Mouse (Mus musculus): ENCODE data around the gene Klc1. TPM values are rescaled to one million over a fixed set of nuclear protein-coding genes. Genes with fewer than 3 reads are reported as not detected.

Gene Klc1
- polyA plus RNA-seq, 1 experiment from 2014 or later, result 59.3 TPM

DNA sequence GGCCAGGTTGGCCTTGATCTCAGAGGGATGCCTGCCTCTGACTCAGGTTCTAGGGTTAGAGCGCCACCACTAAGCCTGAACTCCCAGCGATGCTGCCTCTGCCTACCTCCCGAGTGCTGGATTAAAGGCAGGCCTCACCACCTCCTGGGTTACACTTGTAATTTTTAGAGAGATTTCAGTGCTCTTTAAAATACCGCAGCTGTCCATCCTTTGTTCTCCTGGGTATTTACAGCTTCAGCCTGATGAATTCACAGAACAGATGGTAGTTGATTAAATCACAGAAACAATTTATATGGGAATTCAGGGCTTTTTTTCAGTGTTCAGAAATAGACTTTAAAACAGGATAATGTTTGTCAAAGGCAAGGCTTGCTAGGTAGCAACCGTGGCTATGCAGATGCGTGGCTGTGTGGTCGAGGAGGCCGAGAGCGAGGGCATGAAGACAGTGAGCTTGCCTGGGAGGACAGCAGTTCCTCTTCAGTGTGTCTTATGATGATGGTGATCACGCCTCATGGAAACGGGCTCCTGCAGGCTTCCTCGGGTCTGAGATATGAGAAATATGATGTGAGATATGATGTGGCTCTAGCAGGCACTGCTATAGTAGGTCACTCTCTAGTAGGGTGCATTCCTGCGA, 32.9 kb downstream of the Klc1 start:
- H3K4me3 ChIP-seq (ENCODE audit: low read depth, low read length), result no peak overlapping the region
- H3K27me3 ChIP-seq (replicated peaks; ENCODE audit: control insufficient read depth, insufficient read depth, low read length), result no peaks in the 10 kb centered on the region
- no peak for DNase-seq (ENCODE audit: low spot score)
- no peak overlapping the region for H3K4me2 ChIP-seq
- ATAC-seq (replicated peaks; ENCODE audit: low FRiP score), result no peak
- H3K4me1 ChIP-seq (replicated peaks; ENCODE audit: control insufficient read depth, insufficient read depth, low read length), result peaks cover 16% of the 10 kb centered on the region
- peaks cover 63% of the 10 kb centered on the region for H3K36me3 ChIP-seq (ENCODE audit: control insufficient read depth, insufficient read depth, low read length)
- no peaks in the 10 kb centered on the region for H3K9me3 ChIP-seq (ENCODE audit: control insufficient read depth, low read length)
- WGBS, result 91% methylated on average over 13 of the region's 13 CpGs
- H3K27ac ChIP-seq (ENCODE audit: low read depth, low read length), result no peak overlapping the region
- no peak overlapping the region for H3K9ac ChIP-seq (ENCODE audit: low read depth, low read length)

DNA sequence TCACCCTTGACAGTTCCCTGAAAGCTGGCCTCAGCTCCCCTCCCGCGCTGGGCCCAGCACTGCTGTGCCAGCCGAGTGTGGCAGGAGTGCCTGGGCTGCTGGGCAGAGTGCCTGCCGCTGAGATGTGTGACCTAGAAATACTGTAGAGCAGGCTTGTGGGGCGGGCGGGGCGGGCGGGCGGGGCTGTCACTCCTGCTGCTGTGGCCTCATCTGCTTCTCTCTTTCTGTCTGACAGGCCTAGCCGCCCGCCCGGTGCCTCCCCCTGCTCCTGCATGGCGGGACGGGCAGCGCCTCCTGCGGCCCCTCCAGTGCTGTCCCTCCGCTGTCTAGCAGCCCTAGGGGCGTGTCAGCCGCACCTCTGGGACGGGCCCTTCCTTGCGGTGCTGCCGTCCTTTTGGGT, 35.5 kb downstream of the Klc1 start:
- ATAC-seq (replicated peaks; ENCODE audit: low FRiP score) (peak; percentile 73), DNase-seq (ENCODE audit: low spot score) (no peak)
- Histone ChIP-seq H3K9me3 (ENCODE audit: control insufficient read depth, low read length) (no peaks in the 10 kb centered on the region), H3K27ac (ENCODE audit: low read depth, low read length) (no peak overlapping the region), H3K4me2 (no peak overlapping the region; the same call in 1 of the 2 replicates), H3K27me3 (replicated peaks; ENCODE audit: control insufficient read depth, insufficient read depth, low read length) (no peaks in the 10 kb centered on the region), H3K36me3 (ENCODE audit: control insufficient read depth, insufficient read depth, low read length) (peaks cover 45% of the 10 kb centered on the region), H3K4me3 (ENCODE audit: low read depth, low read length) (no peak overlapping the region), H3K9ac (ENCODE audit: low read depth, low read length) (no peak overlapping the region), H3K4me1 (replicated peaks; ENCODE audit: control insufficient read depth, insufficient read depth, low read length) (peaks cover 9% of the 10 kb centered on the region)
- WGBS, result 70% methylated on average over 21 of the region's 22 CpGs

DNA sequence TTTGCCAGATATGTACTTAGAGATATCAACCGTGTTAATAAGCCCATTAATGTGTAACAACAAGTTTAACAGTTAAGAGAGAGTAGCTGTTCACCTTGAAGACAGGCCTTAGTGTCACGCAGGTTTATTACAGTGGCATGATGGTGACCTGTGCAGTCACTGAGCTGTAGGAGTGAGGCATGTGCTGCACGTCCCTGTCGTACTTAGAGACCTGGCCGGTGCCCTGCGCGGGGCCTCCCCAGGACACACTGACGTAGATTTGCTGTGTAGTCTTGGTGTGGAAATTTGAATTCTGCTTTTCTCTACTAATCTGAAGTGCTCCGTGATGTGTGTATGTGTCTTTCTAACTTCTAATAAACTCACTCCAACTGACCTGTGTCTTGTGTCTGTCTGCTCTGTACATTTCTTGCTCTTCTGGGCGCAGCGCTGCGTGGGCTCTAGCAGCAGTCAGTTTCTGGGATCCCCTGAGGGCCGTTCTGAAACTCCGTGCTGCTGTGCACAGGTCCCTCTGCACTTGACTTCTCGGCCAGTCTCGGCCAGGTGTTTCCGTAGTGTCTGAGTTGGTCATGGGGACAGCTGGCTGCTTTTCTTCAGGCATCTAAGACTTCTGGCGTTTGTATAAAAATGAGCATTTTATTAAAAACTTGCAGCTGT, 36.0 kb downstream of the Klc1 start:
- no peak overlapping the region for H3K4me3 ChIP-seq (ENCODE audit: low read depth, low read length)
- peaks cover 9% of the 10 kb centered on the region for H3K4me1 ChIP-seq (replicated peaks; ENCODE audit: control insufficient read depth, insufficient read depth, low read length)
- no peak for DNase-seq (ENCODE audit: low spot score)
- no peak for ATAC-seq (replicated peaks; ENCODE audit: low FRiP score)
- H3K36me3 ChIP-seq (ENCODE audit: control insufficient read depth, insufficient read depth, low read length), result peaks cover 40% of the 10 kb centered on the region
- WGBS, result 93% methylated on average over 18 of the region's 18 CpGs
- H3K27me3 ChIP-seq (replicated peaks; ENCODE audit: control insufficient read depth, insufficient read depth, low read length), result no peaks in the 10 kb centered on the region
- no peak overlapping the region for H3K9ac ChIP-seq (ENCODE audit: low read depth, low read length)
- no peak overlapping the region for H3K27ac ChIP-seq (ENCODE audit: low read depth, low read length)
- H3K4me2 ChIP-seq, result no peak overlapping the region
- H3K9me3 ChIP-seq (ENCODE audit: control insufficient read depth, low read length), result no peaks in the 10 kb centered on the region

DNA sequence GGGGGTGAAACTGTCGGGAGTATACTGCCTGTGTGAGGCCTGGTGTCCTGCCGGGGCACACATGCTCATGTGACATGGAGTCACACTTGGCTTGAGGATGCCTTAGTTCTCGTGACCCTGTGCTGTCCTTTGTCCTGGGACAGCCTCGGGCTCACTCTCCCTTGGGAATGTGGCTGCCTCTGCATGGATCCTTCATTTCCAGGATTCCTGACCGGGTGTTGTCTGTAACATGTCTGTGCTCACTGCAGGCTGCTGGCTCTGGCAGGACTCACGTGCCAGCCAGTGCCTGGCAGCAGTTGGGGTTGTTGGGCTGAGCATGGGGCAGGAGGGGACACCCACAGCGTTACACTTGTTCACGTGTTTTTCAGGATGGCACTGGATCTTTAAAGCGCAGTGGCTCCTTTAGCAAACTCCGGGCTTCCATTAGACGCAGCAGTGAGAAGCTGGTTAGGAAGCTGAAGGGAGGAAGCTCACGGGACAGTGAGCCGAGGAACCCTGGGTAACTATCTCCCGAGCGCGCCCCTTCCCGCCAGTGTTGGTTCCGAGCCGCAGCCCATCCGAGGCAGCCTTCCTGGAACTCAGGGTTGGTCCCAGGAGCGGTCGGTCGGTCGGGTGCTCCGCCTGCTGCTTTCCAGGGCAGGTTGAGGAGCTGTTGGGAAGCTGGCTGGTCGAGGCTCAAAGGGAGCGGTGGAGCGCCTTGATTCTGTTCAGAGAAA, 36.7 kb downstream of the Klc1 start:
- Histone ChIP-seq H3K9ac (ENCODE audit: low read depth, low read length) (no peak overlapping the region), H3K27me3 (replicated peaks; ENCODE audit: control insufficient read depth, insufficient read depth, low read length) (no peaks in the 10 kb centered on the region), H3K4me3 (ENCODE audit: low read depth, low read length) (no peak overlapping the region), H3K27ac (ENCODE audit: low read depth, low read length) (no peak overlapping the region), H3K4me1 (replicated peaks; ENCODE audit: control insufficient read depth, insufficient read depth, low read length) (peaks cover 9% of the 10 kb centered on the region), H3K4me2 (no peak overlapping the region), H3K36me3 (ENCODE audit: control insufficient read depth, insufficient read depth, low read length) (peaks cover 35% of the 10 kb centered on the region), H3K9me3 (ENCODE audit: control insufficient read depth, low read length) (no peaks in the 10 kb centered on the region)
- no peak for ATAC-seq (replicated peaks; ENCODE audit: low FRiP score)
- WGBS, result 90% methylated on average over 28 of the region's 28 CpGs
- no peak for DNase-seq (ENCODE audit: low spot score)

DNA sequence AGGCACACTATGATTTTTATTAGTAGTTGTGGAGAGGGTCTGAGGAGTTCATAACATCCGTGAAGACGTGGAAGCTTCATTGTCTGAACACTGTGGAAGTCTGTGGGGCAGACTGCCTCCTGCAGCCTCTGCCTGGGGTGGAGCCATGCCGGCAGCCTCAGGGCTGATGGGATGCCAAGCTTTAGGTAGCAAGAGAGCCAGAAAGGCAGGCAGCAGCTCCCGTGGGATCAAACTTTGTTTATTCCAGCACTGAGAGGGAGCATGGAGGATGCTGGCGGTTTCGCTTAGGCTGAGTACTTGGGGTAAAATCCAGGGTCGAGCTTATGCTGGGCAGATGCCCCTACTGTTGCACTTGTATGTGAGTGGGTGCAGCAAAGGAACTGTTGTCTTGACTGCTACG, 38.6 kb downstream of the Klc1 start:
- Histone ChIP-seq H3K27me3 (replicated peaks; ENCODE audit: control insufficient read depth, insufficient read depth, low read length) (no peaks in the 10 kb centered on the region), H3K4me1 (replicated peaks; ENCODE audit: control insufficient read depth, insufficient read depth, low read length) (peaks cover 9% of the 10 kb centered on the region), H3K4me2 (no peak overlapping the region), H3K27ac (ENCODE audit: low read depth, low read length) (no peak overlapping the region), H3K9ac (ENCODE audit: low read depth, low read length) (no peak overlapping the region), H3K36me3 (ENCODE audit: control insufficient read depth, insufficient read depth, low read length) (peaks cover 39% of the 10 kb centered on the region), H3K4me3 (ENCODE audit: low read depth, low read length) (no peak overlapping the region), H3K9me3 (ENCODE audit: control insufficient read depth, low read length) (no peaks in the 10 kb centered on the region)
- 86% methylated on average over 8 of the region's 8 CpGs for WGBS
- DNase-seq (ENCODE audit: low spot score) (no peak), ATAC-seq (replicated peaks; ENCODE audit: low FRiP score) (no peak)

DNA sequence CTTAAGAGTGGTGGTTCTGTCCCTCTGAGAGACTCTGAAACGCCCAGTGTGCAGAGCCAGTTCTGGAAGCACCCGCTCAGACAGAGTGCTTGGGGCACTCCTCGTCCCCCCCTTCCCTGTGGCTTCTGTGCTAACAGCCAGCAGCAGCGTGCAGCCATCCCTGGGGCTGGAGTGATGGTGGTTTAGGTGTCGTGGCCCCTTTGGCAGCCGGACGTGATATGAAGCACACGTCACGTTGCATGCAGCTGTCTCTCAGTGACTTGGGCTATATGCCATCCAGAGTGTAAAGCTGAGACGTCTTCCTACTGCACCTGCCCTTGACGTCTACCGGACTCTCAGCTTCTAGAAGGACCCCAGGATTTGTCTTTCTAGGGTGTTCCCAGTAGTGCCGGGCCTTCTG, 39.8 kb downstream of the Klc1 start:
- peaks cover 41% of the 10 kb centered on the region for H3K36me3 ChIP-seq (ENCODE audit: control insufficient read depth, insufficient read depth, low read length)
- ATAC-seq (replicated peaks; ENCODE audit: low FRiP score), result no peak
- H3K27me3 ChIP-seq (replicated peaks; ENCODE audit: control insufficient read depth, insufficient read depth, low read length), result no peaks in the 10 kb centered on the region

DNA sequence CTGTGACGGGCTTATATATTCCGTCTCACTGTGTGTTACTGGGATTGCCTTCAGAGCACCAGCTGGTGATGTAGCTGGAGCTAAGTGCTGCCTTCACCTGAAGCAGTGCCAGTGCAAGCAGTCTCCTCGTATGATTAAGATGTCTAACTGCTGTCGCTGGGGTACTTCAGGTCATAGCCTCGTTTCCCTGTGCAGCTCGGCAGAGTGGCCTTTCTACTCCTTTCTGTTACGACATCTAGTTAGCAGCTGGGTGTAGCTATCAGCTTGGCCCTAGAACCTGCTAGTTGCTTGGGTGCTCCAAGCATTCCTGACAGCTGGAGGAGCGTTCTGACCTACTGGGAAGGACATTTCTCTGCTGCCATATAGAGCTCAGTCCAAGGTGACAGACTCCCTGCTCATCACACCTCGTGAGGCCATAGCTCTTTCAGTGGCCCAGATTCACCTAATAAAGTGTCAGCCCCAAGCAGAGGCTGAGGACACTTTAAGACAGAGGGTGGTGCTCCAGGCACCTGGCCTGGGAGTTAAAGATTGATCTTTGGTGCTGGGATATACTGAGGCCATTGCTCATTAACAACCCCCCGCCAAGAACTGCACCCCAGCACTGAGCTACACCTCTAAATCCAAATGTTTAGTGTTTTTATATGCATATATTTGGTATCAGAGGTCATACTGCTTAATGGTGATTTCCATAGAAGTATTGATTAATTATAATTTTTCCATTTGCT, 42.0 kb downstream of the Klc1 start:
- Histone ChIP-seq H3K4me3 (ENCODE audit: low read depth, low read length) (no peak overlapping the region), H3K9me3 (ENCODE audit: control insufficient read depth, low read length) (no peaks in the 10 kb centered on the region), H3K4me2 (no peak overlapping the region), H3K9ac (ENCODE audit: low read depth, low read length) (no peak overlapping the region), H3K27ac (ENCODE audit: low read depth, low read length) (no peak overlapping the region), H3K4me1 (replicated peaks; ENCODE audit: control insufficient read depth, insufficient read depth, low read length) (no peaks in the 10 kb centered on the region), H3K27me3 (replicated peaks; ENCODE audit: control insufficient read depth, insufficient read depth, low read length) (no peaks in the 10 kb centered on the region), H3K36me3 (ENCODE audit: control insufficient read depth, insufficient read depth, low read length) (peaks cover 47% of the 10 kb centered on the region)
- 86% methylated on average over 10 of the region's 10 CpGs for WGBS
- ATAC-seq (replicated peaks; ENCODE audit: low FRiP score) (no peak), DNase-seq (ENCODE audit: low spot score) (no peak)

More for the DNA sequence above, 39.8 kb downstream of the Klc1 start:
- Histone ChIP-seq H3K4me1 (replicated peaks; ENCODE audit: control insufficient read depth, insufficient read depth, low read length) (peaks cover 9% of the 10 kb centered on the region), H3K4me3 (ENCODE audit: low read depth, low read length) (no peak overlapping the region), H3K27ac (ENCODE audit: low read depth, low read length) (no peak overlapping the region), H3K4me2 (no peak overlapping the region), H3K9me3 (ENCODE audit: control insufficient read depth, low read length) (no peaks in the 10 kb centered on the region), H3K9ac (ENCODE audit: low read depth, low read length) (no peak overlapping the region)
- no peak for DNase-seq (ENCODE audit: low spot score)
- 92% methylated on average over 13 of the region's 13 CpGs for WGBS

DNA sequence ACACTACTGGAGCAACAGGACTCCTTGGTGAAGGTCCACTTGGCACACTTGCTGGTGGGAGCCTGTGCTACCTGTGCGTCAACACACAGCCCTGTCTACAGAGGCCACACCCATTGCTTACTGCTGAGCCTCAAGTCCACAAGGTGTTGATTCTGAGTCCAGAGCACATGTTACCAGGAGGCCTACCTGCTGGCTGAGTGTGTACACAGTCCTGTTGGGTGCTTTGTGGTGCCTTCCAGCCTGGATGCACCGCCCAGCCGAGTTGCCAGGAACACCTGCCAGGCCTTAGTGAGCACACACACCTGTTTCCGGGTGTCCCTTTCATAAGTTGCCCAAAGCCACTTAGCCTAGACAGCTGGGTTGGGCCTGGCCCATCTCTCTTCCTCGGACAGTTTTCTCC, 44.9 kb downstream of the Klc1 start:
- no peak overlapping the region for H3K9ac ChIP-seq (ENCODE audit: low read depth, low read length)
- peaks cover 57% of the 10 kb centered on the region for H3K36me3 ChIP-seq (ENCODE audit: control insufficient read depth, insufficient read depth, low read length)
- no peaks in the 10 kb centered on the region for H3K27me3 ChIP-seq (replicated peaks; ENCODE audit: control insufficient read depth, insufficient read depth, low read length)
- DNase-seq (ENCODE audit: low spot score), result no peak
- H3K4me2 ChIP-seq, result no peak overlapping the region
- no peaks in the 10 kb centered on the region for H3K4me1 ChIP-seq (replicated peaks; ENCODE audit: control insufficient read depth, insufficient read depth, low read length)
- WGBS, result 90% methylated on average over 5 of the region's 5 CpGs
- ATAC-seq (replicated peaks; ENCODE audit: low FRiP score), result no peak; the same call in 1 of the 2 replicates
- H3K9me3 ChIP-seq (ENCODE audit: control insufficient read depth, low read length), result no peaks in the 10 kb centered on the region
- H3K27ac ChIP-seq (ENCODE audit: low read depth, low read length), result no peak overlapping the region
- no peak overlapping the region for H3K4me3 ChIP-seq (ENCODE audit: low read depth, low read length)
